Mouse (Mus musculus) liver, embryonic 18 days (tissue): ENCODE measurements around the gene Kctd8. TPM values are rescaled to one million over a fixed set of nuclear protein-coding genes. Genes with fewer than 3 reads are reported as not detected.

Experiments
- polyA plus RNA-seq: library from polyadenylated mRNA; depleted of rRNA; stranded (reverse); fragments of >200 nt; gene quantifications from 2 replicates; pipeline ENCODE4 v1.2.3, GENCODE M21; 2012; rRNA removed

Kctd8 gene
- polyA plus RNA-seq: not detected in 2 replicates

DNA sequence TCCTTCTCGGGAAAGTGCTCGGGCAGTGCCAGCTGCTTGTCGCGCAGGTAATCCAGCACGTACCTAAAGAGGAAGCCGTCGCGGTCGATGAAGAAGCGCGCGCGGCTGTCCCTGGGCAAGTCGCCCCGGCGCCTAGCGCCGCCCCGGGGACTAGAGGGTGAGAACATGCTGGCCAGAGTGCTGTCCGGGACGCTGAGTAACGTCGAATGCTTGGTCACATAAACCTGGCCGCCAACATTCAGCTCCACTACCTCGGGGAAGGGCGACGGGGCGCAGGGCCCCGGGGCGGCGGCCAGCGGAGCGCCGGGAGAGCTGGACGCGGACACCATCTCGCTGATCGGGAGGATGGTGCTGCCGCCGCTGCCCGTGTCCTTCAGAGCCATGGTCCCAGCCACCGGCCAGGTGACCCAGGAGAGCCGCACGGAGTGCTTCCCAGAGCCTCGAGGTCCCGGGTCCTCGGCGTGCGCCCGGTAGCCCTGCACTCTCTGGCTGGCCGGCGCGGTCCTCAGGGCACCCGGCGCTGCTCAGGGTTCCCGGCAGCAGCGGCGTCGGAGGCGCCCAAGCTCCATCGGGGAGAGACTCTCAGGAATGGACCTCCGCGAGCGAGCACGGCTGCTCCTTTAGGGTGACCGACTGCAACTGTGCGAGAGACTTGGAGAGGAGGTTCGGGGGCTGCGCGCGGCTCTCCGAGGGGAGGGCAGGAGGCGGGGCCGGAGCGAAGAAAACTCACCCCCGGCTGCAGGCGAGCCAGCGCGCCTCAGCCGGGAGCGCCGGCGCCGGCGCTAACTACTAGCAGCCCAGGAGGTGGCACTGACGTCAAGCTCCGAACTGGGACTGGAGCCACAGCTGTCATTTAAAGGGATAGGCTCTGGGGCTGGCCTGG lies at the start of gene Kctd8:
TSS of gene Kctd8 (minus strand) at position 761 of the 883 bp plus-strand sequence.

Other genes starting within 250 kb of the Kctd8 start
- gene Yipf7, start 201.0 kb upstream of the Kctd8 start, polyA plus RNA-seq: not detected in 2 replicates
- gene Guf1, start 215.2 kb upstream of the Kctd8 start, polyA plus RNA-seq: 9.2 and 10.7 TPM in 2 replicates